Mouse (Mus musculus): ENCODE data around the gene Crot. TPM values are rescaled to one million over a fixed set of nuclear protein-coding genes. Genes with fewer than 3 reads are reported as not detected.

Crot gene
- polyA plus RNA-seq, 1 experiment from 2014 or later, result 57.5 TPM

DNA sequence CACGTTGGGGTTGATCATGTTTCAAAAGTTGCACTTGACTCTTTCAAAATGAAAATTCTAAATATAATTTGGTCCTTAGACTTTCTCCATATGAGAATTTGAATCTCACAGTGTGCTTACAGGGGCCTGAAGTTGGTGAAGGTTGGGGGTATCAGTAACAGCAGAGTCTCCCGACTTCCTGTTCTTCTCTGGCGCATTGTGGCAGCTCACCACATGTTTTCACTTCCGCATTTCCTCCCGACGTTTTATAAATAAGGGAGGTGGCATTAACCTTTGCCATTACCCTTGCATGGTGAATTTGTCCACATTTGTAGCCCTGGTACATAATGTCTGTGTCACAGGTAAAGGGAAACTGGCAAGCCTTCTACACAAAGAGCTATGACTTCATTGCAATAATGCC is 80.1 kb downstream of the Crot start:
- Histone ChIP-seq H3K36me3 (ENCODE audit: insufficient read depth, low read length) (no peaks in the 10 kb centered on the region), H3K4me2 (replicated peaks; ENCODE audit: low read depth, low read length) (no peak overlapping the region), H3K27ac (ENCODE audit: low read length) (no peak overlapping the region), H3K9me3 (ENCODE audit: low read length) (no peaks in the 10 kb centered on the region), H3K9ac (replicated peaks; ENCODE audit: low read length) (no peak overlapping the region), H3K27me3 (ENCODE audit: insufficient read depth, low read length) (no peaks in the 10 kb centered on the region), H3K4me3 (ENCODE audit: low read length) (no peak overlapping the region), H3K4me1 (ENCODE audit: insufficient read depth, low read length) (no peaks in the 10 kb centered on the region)
- ATAC-seq (ENCODE audit: low FRiP score, low TSS enrichment), result no peak
- 73% methylated on average over 6 of the region's 6 CpGs for WGBS

DNA sequence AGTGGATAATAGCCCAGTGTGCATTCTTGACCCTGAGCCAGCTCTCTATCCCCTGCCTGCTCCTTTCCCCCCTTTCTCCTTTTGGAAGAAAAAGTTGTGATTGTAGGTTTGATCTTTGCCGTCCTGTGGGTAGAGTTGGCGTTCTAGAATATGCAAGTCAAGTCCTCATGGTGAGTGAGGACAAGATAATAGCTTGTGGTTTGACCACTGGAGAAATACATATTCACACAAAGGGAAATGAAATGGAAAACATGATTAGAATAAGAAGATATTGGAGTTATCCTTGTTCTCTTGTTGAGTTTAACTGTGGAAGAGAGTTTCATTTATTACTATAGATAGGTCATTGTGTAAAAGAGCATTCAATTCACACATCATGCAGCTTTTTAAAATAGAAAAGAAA is 80.7 kb downstream of the Crot start:
- H3K9ac ChIP-seq (replicated peaks; ENCODE audit: low read length), result no peak overlapping the region
- no peaks in the 10 kb centered on the region for H3K27me3 ChIP-seq (ENCODE audit: insufficient read depth, low read length)
- no peaks in the 10 kb centered on the region for H3K9me3 ChIP-seq (ENCODE audit: low read length)
- ATAC-seq (ENCODE audit: low FRiP score, low TSS enrichment), result no peak
- no peaks in the 10 kb centered on the region for H3K4me1 ChIP-seq (ENCODE audit: insufficient read depth, low read length)
- H3K27ac ChIP-seq (ENCODE audit: low read length), result no peak overlapping the region
- no peaks in the 10 kb centered on the region for H3K36me3 ChIP-seq (ENCODE audit: insufficient read depth, low read length)
- no peak overlapping the region for H3K4me2 ChIP-seq (replicated peaks; ENCODE audit: low read depth, low read length)
- no peak overlapping the region for H3K4me3 ChIP-seq (ENCODE audit: low read length)
- 94% methylated on average over 2 of the region's 2 CpGs for WGBS

Other genes with a start within 250 kb of the Crot start
- gene Abcb1b, start 199.2 kb downstream of the Crot start, polyA plus RNA-seq (2015; fragmentation: Nextera tagmentation; extraction: Ambion mirVana), result 1.7 and 2.0 TPM in 2 replicates
- 0.09 and 0.12 TPM in 2 replicates for gene Abcb4, start 103.6 kb downstream of the Crot start, polyA plus RNA-seq (2015; fragmentation: Nextera tagmentation; extraction: Ambion mirVana)
- 11.6 and 18.6 TPM in 2 replicates for gene Tmem243, start 103.3 kb upstream of the Crot start, polyA plus RNA-seq (2015; fragmentation: Nextera tagmentation; extraction: Ambion mirVana)
- 43.9 and 48.9 TPM in 2 replicates for gene Dmtf1, start 164.5 kb upstream of the Crot start, polyA plus RNA-seq (2015; fragmentation: Nextera tagmentation; extraction: Ambion mirVana)